Mouse (Mus musculus) right cerebral cortex, postnatal 4 days (tissue): ENCODE measurements around the gene Dlgap4.

Experiments used
- DNase-seq: peaks from one replicate; pipeline ENCODE4 v3.0.0-alpha.2; 2022

Dlgap4 gene

DNA sequence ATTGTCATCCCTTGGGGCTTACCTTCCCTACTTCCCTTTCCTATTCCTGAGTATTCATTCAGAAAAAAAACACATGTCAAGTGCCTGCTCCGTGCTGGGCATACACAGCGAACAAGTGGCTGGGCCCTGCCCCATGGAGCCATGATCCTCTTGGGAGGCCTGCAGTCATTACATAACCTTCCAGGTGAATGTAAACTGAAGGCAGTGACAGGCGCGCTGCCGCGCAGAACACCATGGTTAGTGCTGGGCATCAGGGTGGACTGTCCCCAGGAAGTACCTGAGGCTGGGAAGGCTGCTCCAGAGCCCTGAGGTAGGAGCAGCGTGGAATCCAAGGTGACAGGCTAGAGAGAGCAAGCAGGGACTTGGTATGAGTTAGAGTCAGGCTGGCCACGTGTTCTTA, 7.4 kb downstream of the Dlgap4 start:
- no peak for DNase-seq

DNA sequence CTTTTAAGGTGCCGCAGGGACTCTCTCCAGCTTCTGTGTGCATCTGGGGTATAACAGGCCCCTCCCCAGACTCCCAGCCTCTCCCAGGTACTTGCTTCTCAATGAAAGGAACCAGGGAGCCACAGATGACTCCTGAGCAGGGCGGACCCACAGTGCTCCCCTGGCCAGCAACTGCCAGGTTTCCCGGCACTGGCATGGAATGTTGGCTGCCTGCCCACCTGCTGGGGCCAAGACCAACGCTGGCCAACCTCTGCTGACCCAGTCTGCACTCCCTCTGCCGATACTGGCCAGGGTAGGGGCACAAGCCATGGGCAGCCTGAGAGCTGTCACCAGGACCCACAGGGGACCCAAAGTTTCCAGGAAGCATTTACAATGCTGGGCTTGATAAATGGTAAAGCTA, 7.9 kb downstream of the Dlgap4 start:
- peak; percentile 39 for DNase-seq

DNA sequence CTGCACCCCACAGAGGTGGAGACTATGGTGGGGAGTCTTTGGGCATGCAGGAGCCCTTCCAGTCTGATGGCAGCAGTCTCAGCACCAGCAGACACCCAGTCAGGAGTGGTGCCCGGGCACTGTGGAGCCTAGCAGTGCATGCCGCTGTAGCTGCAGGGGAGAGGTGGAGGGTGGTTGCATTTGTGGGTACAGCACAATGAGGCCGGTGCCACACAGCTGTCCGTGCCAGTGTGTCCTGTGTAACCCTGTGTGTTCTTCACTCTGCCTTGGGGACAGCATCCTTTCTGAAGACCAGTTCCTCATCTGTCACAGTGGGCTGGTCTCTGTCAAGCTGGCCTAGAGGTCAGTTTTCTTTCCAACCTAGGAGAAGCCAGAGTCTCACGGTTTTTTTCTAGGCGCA, 8.7 kb downstream of the Dlgap4 start:
- no peak for DNase-seq

DNA sequence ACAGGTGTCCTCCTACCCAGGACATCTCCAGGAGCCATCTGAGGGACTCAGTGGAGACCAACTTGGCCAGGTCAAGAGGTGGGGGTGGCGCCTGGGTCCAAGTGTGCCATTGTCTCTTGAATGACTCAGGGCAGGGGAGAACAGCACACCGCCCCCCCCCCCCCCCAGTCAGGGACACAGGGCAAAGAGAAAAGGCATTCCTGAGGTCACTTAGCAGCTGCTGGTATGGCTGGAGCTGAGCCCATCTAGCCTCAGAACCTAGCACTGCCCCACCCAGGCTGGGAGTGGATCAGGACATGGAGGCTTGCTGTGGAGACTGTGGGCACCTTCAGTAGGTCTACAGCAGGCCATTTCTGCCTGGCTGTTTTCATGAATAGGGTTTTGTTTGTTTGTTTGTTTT, 9.7 kb downstream of the Dlgap4 start:
- DNase-seq: no peak

DNA sequence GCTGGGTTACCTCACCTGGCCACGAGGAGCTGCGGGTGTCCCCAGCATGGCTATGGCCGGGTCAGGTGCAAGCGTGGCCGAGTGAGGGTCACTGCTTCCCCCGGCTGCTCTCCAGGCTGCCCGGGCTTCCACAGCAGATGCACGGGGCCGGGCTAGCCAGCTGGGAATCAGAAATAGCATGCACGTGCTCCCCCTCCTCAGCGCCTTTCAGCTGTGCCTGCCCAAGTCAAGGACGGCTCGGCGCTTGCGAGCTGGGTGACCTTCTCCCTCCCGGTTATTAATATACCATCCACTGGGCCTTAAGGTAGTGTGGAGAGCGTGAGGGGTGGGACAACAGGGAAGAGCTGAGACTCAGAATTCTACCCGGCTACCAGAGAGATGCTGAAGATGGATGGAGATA, 11.8 kb downstream of the Dlgap4 start:
- no peak for DNase-seq

DNA sequence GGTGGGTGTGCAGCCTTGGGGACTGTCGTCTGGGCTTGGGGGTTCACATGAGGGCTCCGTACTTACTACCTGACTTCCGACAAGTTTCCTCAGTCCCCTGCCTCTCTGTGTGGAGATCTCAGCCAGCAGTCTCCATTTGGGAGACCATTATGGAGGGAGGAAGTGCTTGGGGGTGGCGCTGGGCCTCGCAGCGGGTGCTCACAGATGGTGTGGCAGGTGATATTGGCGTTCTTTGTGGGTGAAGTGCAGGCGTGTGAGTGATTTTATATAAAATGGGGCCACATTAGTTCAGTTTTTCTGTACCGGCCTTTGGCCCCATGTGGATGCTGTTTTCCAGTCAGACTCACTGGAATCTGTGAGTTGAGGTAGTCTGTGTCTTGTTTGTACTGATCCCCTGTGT, 12.6 kb downstream of the Dlgap4 start:
- DNase-seq: no peak

DNA sequence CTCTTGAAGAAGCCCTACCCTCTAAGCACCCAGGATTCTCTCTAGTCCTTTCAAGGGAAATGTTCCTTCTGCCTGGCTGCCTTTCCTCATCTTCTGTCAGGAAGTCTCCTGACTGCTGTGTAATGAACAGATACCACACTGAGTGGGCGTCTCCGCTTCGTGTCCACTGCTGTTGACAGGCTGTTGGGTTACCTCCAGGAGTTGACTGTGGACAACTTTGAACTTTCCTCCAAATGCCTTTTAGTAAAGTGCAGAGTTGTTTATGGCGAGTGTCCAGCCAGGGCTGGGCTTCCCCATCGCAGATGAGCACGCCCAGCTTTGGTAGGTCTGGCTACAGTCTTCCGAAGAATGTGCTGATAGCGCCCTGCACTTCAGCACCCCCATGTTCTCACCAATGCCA, 13.0 kb downstream of the Dlgap4 start:
- DNase-seq: no peak

DNA sequence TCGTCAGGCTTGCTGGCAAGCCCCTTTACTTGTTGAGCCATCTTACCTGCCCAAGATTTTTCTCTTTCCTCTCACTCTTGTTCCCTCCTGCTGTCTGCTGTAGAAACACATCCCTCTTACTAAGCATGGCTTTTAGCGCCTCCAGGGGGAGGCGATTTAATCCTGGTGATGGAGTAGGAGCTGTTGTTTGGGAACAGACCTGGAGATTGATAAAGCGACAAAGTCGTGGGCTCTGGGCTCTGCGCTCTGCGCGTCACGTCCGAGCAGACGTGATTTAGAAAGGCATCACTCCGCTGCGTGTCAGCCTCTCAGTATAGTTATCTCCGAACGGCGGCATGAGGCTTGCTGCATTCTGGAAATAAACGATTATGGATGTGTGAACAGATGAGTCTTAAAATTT, 14.4 kb downstream of the Dlgap4 start:
- no peak for DNase-seq

DNA sequence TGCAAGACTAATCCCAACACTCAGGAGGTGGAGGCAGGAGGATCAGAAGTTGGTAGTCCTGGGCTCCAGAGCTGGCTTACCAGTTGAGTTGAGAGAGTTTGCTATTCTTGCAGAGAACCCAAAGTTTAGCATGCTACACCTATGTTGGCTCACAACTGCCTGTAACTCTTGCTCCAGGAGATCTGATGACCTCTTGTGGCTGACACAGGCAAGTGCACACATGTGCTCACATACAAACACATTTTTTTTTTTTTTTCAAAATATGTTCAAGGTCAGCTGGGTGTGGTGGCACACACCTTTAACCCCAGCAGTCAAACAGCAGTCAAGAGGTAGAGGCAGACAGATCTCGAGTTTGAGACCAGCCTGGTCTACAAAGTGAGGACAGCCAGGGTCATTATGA, 16.8 kb downstream of the Dlgap4 start:
- no peak for DNase-seq

DNA sequence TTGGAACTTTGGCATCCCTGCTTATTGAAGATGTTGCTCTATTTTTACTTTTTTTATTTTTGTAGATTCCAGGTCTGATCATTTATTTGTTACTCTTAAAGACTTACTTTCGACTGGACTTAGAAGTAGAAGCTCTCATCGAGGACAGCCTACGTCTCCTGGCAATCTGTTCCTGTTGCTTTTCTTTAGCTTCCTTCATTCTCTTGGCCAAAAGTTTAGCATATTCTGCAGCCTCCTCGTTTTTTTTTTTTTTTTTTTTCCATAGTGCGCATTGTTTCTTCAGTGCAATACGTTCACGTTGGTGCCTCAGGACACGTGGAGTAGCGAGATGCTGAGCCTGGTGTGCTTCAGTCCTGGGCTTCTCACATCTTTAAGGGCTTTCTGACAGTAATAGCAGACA, 19.2 kb downstream of the Dlgap4 start:
- DNase-seq: no peak

DNA sequence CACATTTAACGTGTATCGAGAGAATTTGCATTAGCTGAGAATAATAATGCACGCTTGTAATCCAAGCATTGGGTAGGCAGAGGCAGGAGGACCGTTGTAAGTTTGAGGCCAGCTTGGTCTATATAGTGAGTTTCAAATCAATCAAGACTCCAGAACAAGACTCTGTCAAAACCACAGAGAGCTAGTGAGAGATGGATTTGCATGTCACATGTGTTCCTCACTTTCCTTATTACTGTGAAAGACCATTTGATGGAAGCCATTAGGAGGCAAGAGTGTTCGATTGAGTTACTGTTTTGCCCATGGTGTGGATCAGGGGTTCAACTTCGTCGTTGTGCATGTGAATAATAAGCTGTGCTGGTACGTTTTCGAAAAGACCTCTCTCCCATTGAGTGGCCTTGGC, 21.6 kb downstream of the Dlgap4 start:
- DNase-seq: no peak

DNA sequence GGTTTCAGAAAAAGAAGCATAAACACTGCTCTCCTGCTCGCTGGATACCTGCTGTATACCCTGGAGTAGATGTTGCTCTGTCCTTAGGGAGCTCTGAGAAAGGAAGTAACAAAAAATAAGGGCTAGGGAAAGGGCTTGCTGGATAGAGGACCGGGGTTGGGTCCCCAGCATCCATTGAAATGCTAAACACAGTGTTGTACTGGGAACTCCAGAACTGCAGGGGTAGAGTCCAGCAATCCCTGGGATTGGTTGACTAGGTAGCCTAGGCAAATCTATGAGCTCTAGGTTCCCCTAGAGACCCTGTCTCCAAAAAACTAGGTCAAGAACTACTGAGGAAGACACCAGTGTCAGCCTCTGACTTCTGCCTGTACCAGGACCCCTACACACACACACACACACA, 27.6 kb downstream of the Dlgap4 start:
- no peak for DNase-seq

DNA sequence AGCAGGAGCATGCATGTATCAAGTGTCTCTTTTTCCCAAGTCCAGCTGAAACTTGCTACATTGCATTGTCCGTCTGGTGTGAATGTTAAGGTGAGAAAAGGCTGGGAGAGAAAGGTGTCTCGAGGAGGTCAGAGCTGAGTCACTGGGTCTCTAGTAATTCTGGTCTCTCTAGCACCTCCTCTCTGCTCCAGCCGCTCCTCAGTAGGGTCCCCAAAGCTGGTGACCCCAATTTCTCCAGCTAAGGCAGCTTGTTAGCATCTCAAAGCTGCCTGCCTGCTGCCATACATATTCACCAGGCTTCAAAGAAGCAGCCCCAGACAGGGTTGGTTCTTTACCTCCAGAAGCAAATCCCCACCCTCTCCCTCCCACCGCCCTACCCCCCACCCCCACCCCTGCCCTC, 29.4 kb downstream of the Dlgap4 start:
- no peak for DNase-seq

DNA sequence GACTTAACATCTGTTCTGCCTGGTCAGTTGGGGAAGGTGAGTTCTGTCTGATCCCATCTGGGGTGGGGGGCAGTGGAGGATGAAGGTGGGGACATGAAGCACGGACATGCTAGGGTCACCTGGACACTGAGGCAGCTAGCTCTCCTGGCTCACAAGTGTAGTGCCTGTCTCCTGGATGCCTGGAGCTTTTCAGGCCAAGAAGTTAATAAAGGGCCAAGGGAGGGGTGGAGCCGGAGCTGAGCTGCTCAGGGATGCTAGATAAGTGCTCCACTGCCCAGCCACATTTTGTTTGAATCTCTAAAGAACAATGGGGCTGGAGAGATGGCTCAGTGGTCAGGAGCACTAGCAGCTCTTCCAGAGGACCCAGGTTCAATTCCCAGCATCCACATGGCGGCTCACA, 29.9 kb downstream of the Dlgap4 start:
- DNase-seq: no peak

DNA sequence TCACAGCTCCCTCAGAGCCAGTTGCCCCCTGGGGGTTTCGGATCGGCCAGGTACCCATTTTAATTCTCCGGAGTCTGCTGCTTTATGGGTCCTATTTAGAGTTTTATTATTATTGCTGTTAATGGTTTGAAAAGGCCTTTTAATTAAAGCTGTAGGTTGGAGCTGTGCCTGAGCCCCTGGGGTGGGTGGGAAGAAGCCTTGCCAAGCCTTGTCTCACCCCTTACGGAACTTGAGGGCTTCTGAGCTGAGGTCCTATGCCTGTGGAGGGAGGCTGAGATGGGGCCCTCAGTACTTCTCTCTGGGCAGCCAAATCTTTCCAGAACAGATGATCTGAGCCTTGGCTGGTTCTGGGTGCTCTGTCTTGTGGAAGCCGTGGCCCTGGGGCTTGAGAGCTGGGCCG, 31.6 kb downstream of the Dlgap4 start:
- no peak for DNase-seq

DNA sequence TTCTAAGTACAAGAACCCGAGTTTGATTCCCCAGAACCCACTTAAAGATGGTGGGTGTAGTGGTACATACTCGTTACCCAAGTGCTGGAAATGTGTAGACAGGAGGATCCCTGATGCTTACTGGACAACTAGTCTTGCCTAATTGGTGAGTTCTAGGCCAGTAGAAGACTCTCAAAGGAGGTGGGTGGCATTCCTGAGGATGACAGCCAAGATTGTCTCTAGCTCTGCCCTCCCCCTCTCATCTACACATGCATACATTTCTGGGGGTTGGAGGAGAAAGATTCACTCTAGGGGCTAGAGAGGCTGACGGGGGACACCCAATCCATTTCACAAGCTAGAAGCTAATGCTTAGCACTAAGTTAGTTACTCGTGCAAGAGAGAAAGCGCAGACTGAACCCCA, 33.4 kb downstream of the Dlgap4 start:
- DNase-seq: no peak

DNA sequence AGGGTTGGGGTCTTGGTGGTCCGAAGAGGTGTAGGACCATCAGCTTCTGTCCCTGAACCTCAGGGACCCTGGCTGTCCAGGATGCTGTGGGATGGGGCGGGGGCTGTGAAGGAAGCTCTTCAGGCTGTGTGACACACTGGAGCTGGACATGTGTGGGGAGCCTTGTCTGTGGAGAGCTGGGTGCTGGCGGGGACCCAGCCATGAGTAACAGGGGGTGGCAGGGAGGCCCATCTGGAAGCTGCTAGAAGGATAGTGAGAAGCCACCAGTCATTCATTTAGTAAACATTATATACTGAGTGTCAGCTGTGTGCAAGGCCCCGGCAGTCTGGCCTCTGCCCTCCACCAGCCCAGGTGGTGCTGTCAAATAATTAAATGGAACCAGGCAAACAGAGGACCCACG, 34.5 kb downstream of the Dlgap4 start:
- no peak for DNase-seq

DNA sequence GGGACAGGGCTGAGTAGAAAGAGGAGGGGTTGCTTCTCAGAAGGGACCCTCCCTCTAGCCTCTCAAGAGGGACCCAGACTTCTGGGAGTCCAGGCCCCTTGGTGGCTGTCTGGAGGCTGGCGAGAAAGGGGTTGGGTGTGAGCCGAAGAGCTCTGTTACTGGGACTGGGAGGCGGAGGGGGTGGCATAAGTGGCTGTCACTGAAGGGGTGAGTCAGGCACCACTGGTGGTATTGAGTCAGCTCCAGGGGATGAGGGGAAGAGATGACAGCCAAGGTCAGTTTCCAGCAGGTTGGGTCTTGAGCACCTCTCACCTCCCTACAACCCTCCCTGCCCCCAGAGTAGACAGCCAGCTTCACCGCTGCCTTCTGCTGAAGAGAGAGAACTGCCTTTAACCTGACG, 35.9 kb downstream of the Dlgap4 start:
- no peak for DNase-seq

DNA sequence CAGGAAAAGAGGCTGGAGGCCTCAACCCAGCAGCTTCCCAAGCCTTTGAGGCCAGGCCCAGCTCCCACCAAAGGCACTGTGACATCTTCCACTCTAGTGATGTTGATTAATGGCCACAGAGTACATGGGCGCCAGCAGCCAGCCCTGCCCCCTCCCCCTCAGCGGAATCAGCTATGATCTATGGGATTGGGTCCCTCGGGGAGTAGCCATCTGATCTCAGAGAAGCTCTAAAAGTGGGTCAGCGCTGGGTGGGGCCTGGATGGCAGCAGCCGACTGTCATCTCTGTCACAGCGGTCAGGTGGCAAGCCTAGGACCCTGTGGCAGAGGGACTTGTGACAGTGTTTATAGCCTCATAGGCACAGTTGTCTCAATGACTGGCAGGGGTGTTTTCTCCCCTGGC, 37.5 kb downstream of the Dlgap4 start:
- DNase-seq: no peak

DNA sequence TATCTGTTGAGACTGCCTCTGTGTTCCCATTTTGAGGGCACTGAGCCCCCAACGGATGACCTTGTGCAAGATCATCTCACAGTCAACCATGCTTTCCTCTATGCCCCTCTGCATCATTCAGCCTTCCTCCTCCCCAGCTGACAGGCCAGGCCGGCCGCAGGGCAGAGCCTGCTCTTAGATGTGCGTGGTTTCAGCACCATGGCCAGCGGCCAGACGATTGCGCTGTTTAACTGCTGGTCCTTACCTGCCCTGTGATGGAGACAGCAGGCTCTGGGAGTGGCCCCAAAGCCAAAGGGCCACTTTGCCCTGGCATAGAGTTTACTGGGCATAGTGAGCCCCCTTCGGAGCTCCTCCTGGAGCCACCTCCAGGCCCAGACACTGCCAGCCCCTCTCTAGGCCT, 39.3 kb downstream of the Dlgap4 start:
- no peak for DNase-seq

DNA sequence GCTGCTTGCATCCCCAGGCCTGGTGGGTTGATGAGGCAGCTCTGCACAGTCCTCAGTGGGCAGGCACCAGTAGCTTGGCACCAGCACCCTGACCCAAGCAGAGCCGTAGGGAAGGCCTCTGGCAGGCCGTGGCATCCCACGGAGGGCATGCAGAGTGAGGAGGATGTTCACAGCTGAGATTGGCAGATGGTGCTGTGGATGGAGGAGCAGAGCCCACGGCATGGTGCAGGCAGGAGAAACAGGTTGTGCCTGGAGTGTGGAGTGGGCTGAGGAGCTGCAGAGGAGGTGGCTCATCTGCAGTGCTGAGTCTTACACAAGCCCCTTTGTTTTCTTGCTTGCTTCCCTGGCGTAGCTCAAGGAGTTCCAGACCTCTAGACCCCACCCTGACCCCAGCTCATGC, 40.6 kb downstream of the Dlgap4 start:
- DNase-seq: no peak

DNA sequence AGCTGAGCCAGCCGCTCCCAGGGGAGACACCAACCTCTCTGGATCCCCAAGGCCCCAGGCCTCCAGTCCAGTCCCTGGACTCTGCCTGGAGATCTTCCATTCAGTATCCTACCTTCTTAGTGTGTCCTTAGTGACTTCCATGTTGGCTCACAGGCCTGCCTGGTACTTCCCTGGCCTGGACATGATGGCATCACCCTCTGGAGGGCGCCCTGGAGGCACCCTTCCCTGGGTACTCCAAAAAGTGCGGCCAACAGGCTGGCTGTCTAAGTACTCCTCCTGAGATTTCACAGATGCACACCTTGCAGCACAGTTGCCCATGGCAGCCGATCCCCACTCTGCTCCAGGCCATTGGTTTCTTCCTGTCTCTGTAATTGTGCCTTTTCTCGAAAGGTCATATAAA, 42.1 kb downstream of the Dlgap4 start:
- no peak for DNase-seq

DNA sequence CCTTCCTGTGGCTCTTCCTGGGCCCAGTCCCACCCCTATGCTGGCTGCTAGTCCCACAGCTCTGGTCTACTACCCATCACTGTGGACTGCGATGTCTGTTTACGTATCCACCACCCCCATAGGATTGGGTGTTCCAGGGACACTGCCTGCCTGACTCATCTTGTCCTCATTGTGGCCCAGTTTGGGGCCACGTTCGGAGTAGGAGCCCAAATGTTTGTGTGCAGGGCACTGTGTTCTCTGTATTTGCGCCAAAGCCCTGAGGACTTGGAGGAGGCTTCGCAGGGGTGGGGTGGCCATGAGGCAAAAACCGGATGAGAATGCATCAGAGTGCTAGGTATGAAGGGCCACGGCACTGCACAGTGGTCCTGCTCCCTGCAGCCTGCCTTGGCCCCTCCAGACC, 44.0 kb downstream of the Dlgap4 start:
- DNase-seq: no peak

DNA sequence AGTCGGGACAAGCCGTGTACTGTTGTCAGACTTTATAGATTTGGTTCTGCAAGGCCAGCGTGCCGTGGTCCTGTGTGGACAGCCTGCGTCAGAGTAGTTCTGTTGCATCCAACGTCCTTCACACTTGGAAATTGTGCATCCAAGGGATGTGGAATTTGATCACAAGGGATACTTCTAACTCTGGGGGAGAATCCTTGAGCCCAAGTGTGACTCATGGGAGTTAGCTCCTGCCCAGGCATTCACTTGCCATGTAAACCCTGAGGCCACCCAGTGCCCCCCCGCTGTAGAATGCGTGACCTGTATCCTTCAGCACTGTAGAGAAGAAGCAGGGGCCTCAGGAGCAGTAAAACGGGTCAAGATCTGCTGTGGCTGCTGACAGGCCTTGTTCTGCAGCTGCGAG, 44.7 kb downstream of the Dlgap4 start:
- no peak for DNase-seq

DNA sequence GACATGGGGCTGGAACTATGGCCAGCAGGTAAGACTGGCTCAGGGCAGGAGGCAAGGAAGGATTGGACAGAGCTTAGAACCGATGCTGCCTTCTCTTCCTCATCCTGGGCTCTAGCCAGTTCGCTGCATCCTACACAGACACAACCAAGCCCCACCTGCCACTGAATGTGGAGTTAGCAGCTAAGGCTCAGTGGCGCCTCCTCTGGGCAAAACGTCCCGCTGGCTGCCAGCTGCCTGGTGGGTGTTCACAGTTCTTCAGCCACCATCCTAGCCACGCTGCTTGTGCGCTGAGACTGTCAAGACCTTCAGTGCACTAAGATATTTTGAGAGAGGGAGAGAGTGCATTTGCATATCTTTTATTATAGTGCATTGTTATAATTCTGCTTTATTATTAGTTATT, 45.2 kb downstream of the Dlgap4 start:
- DNase-seq: no peak

DNA sequence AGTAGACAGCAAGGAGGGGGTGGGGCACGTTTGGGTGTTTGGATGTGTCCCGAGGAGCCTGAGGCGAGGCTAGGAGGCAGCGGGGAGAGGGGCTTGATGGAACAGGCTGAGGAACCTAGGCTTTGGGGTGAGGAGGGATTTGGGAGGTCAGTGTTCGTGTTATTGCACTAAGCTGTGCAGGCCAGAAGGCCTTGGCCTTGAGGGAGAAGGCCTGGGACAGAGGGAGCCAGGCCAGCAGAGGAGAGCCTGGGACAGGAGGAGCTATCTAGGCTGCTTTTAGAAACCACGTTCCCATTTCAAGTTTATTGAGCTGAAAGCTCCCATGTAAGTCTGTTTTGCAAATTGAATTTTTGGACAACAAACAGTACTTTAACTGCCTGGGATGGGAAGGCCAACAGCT, 46.5 kb downstream of the Dlgap4 start:
- no peak for DNase-seq

DNA sequence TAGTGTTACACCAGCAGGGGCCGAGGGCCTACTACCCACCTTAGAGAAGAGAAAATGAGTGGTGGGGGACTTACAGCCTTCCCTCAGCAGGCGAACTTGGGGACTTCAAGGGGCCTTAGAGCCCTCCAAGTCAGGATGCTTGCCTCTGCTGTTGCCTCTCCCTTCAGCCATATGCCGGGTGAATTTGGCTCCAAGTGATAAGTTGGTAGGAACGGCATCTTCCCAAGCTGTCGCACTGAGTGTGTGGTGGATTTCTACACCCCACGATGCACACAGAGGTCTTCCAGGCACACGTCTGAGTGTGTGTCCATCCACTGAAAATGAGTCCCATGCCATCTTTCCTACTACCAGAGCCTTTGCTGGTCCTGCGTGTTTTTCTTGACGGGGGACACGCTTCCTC, 49.7 kb downstream of the Dlgap4 start:
- DNase-seq: no peak
